Mouse (Mus musculus) adrenal gland, postnatal 25 days (tissue): ENCODE results near the gene Trpm5. TPM values are rescaled to one million over a fixed set of nuclear protein-coding genes. Genes with fewer than 3 reads are reported as not detected.
A peak's percentile ranks its signal among the peaks of the same experiment; 100 is the strongest.

Experiments used
- DNase-seq: peaks from one replicate; pipeline ENCODE4 v3.0.0; 2021; ENCODE audit warnings: mixed read lengths
- total RNA-seq: library from RNA; stranded (reverse); gene quantifications from 2 replicates; pipeline ENCODE4 v1.2.3, GENCODE M21; 2021

Trpm5 gene
- total RNA-seq, 1 experiment from 2014 or later = 0.24 TPM

DNA sequence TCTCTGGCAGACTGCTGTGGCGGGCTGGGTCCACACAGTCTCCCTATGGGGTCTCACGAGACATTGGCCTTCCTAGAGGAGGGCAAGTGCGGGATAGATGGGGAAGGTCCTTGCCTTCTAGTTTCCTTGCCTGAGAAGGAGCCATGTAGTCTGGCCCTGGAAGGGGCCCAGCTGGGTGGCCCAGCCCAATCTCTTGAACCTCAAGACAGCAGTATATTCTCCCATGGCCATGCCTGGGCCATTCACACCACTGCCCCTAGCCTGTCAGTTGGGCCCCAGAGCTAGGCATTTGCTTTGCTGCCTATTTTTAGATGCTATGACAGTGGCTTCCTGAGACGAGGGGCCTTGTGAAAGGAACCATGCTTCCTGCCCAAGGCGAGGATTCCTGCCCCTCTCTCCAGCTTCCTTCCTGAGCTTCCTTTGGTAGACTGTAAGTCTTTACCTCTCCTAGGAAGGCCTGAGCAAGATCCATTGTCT is 36.2 kb downstream of the Trpm5 start:
- DNase-seq = no peak

DNA sequence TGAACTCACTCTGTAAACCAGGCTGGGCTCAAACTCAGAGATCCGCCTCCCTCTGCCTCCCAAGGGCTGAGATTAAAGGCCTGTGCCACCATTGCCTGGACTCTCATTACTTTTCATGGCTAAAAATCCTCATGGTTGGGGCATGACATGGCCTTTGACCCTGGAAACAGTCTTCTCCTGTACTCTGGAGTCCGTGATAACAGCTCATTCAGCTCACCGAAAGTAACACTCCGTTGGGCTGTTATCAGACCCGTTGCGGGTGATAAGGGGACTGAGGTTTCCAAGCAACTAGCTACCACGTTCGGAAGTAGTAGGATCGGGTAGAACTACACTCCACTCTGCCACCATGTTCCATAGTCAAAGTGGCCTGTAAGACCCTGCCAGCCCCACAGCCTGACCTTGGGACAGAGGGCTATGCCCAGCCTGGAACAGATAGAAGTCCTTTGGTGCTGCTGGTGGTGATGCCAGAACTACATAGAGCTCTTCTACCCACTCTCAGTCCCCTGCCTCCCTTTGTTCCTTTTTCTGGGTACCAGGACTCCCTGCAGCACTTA is 36.7 kb downstream of the Trpm5 start:
- DNase-seq = no peak

GRCm38 (mm10) chr7:143057023-143057422 is 37.4 kb downstream of the Trpm5 start:
- no peak for DNase-seq

- DNase-seq = no peak
Observed at GRCm38 (mm10) chr7:143055499-143056186, 38.8 kb downstream of the Trpm5 start.

DNA sequence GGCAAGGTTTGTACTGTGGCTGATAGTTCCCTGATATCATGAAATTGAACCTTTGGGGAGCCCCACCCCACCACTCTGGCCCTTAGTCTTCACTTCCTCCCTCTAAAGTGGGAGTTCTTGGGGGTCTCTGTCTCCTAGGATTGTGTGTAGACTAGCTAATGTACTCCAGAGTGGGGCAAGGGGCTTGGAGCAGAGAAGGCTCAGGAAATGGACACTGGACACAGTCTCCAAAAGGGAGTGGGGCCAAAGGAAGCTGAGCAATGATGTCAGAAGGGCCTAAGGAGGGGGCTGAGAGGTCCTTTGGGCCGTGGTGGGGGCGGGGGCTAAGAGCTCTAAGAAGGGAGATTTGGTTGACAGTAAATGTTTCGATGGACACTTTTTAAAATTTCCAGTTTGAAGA is 39.4 kb downstream of the Trpm5 start:
- DNase-seq = no peak

GRCm38 (mm10) chr7:143054612-143054965 is 39.9 kb downstream of the Trpm5 start:
- no peak for DNase-seq

- DNase-seq = no peak
Observed at GRCm38 (mm10) chr7:143053961-143054611, 40.4 kb downstream of the Trpm5 start.

GRCm38 (mm10) chr7:143053008-143053899 is 41.2 kb downstream of the Trpm5 start:
- DNase-seq = peak; percentile 79

GRCm38 (mm10) chr7:143052626-143053007 is 41.8 kb downstream of the Trpm5 start, which contains the start of gene Cd81:
Gene Cd81 (plus strand): TSS chr7:143052739.
- peak; percentile 91 for DNase-seq

DNA sequence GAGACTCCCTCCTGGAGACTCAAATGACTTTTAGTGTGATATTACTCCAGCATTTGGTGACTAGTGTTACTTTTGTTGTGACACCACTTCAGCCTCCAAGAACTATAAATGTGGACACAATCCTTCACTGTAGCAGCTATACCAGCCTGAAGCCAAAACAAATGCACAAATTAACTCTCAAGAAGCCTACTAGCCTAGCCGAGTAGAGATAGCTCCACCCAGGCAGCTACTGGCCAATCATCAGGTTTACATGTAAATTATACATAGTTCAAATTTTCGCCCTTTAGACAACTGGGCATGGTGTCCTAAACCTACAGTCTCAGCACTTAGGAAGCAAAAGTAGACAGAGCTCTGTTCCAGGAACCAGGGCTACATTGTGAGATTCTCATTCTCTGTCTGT is 43.1 kb downstream of the Trpm5 start:
- DNase-seq = no peak

GRCm38 (mm10) chr7:143049841-143050816 is 44.3 kb downstream of the Trpm5 start:
- peak; percentile 83 for DNase-seq

GRCm38 (mm10) chr7:143049331-143049730 is 45.1 kb downstream of the Trpm5 start:
- DNase-seq = no peak

DNA sequence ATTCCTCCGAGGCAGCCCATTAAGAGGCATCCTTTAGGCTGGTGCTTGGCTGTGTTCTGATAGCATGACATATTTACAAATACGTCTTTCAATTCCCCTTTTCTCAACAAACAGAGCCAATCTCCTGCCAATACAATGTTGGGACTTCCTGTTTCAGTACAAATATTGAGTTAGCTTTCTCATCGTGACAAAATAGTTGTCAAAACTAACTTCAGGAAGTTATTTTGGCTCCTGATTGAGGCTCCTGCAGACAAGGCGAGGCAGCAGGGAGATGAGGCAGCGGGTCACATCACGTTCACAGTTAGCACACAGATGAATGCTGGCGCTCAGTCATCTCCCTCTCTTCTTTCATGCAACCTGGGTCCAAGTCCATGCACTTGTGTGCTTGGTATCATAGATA is 48.1 kb downstream of the Trpm5 start:
- no peak for DNase-seq

DNA sequence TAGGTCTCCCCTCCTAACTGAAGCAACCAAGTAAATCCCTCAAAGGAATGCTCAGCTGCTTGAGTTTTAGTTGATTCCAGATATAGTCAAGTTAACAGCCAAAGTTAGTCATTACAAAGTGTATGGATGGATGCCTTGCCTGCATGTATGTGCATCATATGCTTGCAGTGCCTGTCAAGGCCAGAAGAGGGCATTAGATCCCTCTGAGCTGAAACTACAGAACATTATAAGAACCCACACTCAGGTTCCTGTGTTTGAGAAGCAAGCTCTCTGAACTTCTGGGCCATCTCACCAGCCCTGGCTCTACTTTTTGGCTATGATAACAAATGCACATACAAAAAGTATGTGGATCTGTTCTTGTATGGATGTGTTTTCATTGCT is 49.6 kb downstream of the Trpm5 start:
- DNase-seq = no peak

GRCm38 (mm10) chr7:143044049-143044825 is 50.2 kb downstream of the Trpm5 start:
- no peak for DNase-seq

DNA sequence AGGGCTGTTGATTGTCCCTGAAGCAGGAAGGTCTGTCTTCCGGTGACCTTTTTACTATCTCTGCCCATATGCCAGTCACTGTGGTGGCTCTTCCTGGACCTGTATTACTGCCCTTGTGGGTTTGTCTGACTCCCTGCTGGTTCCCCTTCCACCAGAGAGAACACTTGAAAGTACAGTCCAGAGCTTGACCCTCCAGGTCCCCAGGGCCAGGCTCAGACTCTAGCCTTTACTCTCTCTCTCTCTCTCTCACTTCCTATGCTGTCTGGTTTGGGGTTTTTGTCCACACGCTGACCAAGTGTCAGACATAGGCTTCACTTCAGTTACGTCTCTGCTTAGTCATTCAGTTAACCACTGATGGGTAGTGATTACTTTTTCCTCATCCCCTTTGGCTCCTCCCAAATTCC is 51.5 kb downstream of the Trpm5 start:
- DNase-seq = no peak

GRCm38 (mm10) chr7:143042089-143042488 is 52.4 kb downstream of the Trpm5 start:
- peak; percentile 51 for DNase-seq

DNA sequence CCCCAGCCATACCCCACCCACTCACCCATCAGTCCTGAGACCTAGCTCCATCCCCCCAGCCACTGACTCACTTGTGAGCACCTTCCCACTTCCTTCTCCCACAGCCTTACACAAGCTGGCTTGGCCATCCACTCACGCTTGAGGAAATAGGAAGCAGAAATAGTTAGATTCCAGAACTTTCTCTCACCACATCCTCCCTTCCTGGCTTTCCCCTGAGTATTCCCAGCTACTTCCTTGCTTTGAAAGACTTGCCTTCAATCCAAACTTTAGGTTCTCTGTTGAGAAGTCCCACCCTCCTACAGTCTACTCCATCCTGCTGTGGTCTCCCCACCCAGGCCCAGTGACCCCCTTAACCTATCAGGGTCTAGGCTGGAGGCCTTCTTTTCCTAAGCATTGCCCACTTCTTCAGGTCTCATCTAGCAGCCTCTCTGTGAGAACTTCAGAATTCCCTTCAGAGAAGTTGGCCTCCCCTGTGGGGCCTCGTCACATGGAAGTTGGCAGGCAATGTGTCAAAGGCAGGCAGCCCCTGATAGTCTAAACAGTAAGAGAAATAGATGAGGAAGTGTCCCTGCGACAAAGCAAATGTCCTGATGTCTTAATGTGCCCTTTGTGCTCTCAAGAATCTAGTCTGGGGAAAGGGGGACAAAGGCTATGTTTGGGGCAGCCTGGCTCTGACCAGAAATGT is 53.2 kb downstream of the Trpm5 start:
- DNase-seq = no peak

- DNase-seq = no peak
Observed at GRCm38 (mm10) chr7:143040561-143040960, 53.9 kb downstream of the Trpm5 start.
